Mouse (Mus musculus): ENCODE measurements at regions not wholly inside any gene's neighbourhood (a gene's known extent, or its start where the extent isn't known, plus 50 kb on each side); places are given as distances from the start of the nearest gene placed in this dataset.

GRCm38 (mm10) chr15:74343591-74343990, 292.6 kb downstream of the Mroh4 start:
- H3K27me3 ChIP-seq (replicated peaks), result no peaks in the 10 kb centered on the region
- H3K4me1 ChIP-seq (ENCODE audit: control insufficient read depth in 1 of 2, insufficient read depth in 2 of 2), result no peaks in the 10 kb centered on the region
- in situ Hi-C loops (cut with MboI; ENCODE audit: low pct_ligation_motif_present, low pct_unique_long_range_greater_than_20kb, low sequenced_read_pairs) (no loop called here), dilution Hi-C loops (cut with MboI; ENCODE audit: extremely low pct_ligation_motif_present, extremely low pct_unique_long_range_greater_than_20kb, low sequenced_read_pairs) (no loop called here)
- H3K4me3 ChIP-seq (replicated peaks in 1 of 3; ENCODE audit: low read depth in 2 of 3, low read length in 2 of 3, poor library complexity in 1 of 3), result no peak overlapping the region
- H3K9me3 ChIP-seq (replicated peaks; ENCODE audit: low read length), result peaks cover 83% of the 10 kb centered on the region
- DNase-seq (ENCODE audit: extremely low read depth), result no peak
- H3K4me2 ChIP-seq (ENCODE audit: insufficient read depth, low read depth, poor library complexity, severe bottlenecking), result no peak overlapping the region
- no peak overlapping the region for H3K9ac ChIP-seq (ENCODE audit: insufficient read depth, low read depth)
- H3K36me3 ChIP-seq (replicated peaks in 1 of 2; ENCODE audit: control insufficient read depth in 1 of 2, insufficient read depth in 1 of 2, low read length in 1 of 2), result no peaks in the 10 kb centered on the region
- H3K79me2 ChIP-seq (replicated peaks; ENCODE audit: control insufficient read depth, extremely low read depth, insufficient read depth, poor library complexity, severe bottlenecking), result no peaks in the 10 kb centered on the region
- TF ChIP-seq POLR2AphosphoS2 (IDR thresholded peaks at IDR 0.05; ENCODE audit: low read depth, low read length) (no peak), UBTF (IDR thresholded peaks at IDR 0.05; ENCODE audit: low read depth, low read length) (no peak), SMC3 (IDR thresholded peaks at IDR 0.05; ENCODE audit: low read depth, low read length) (no peak), CHD1 (IDR thresholded peaks at IDR 0.05; ENCODE audit: low read depth, low read length) (no peak), CTCF (conservative IDR thresholded peaks at IDR 0.05 in 1 of 2, IDR thresholded peaks at IDR 0.05 in 1 of 2; ENCODE audit: low read depth in 2 of 2, low read length in 2 of 2) (no peak), MAFK (IDR thresholded peaks at IDR 0.05; ENCODE audit: insufficient replicate concordance, low read length) (no peak), JUN (IDR thresholded peaks at IDR 0.05; ENCODE audit: insufficient read depth, low read depth, low read length) (no peak), EP300 (IDR thresholded peaks at IDR 0.05; ENCODE audit: low read length) (no peak), PAX5 (IDR thresholded peaks at IDR 0.05; ENCODE audit: low read length) (no peak), GABPA (IDR thresholded peaks at IDR 0.05; ENCODE audit: insufficient replicate concordance, low read depth, low read length) (no peak), JUND (conservative IDR thresholded peaks at IDR 0.05; ENCODE audit: low read depth, low read length) (no peak), E2F4 (IDR thresholded peaks at IDR 0.05; ENCODE audit: insufficient replicate concordance, low read depth, low read length) (no peak), ETS1 (conservative IDR thresholded peaks at IDR 0.05; ENCODE audit: low read depth, low read length) (no peak), USF2 (conservative IDR thresholded peaks at IDR 0.05; ENCODE audit: low read depth, low read length) (no peak), CHD2 (IDR thresholded peaks at IDR 0.05; ENCODE audit: low read length) (no peak), TCF12 (IDR thresholded peaks at IDR 0.05; ENCODE audit: low read depth, low read length) (no peak), MEF2A (IDR thresholded peaks at IDR 0.05; ENCODE audit: borderline replicate concordance, low read depth, low read length) (no peak), RAD21 (IDR thresholded peaks at IDR 0.05; ENCODE audit: low read depth, low read length) (no peak), ELF1 (IDR thresholded peaks at IDR 0.05; ENCODE audit: low read depth, low read length) (no peak), ZKSCAN1 (IDR thresholded peaks at IDR 0.05; ENCODE audit: borderline replicate concordance, low read depth, low read length) (no peak)
- no peak overlapping the region for H3K27ac ChIP-seq (ENCODE audit: insufficient read depth, low read depth)

GRCm38 (mm10) chr15:74333846-74334245, 302.3 kb downstream of the Mroh4 start:
- H3K79me2 ChIP-seq (replicated peaks; ENCODE audit: control insufficient read depth, extremely low read depth, insufficient read depth, poor library complexity, severe bottlenecking), result no peaks in the 10 kb centered on the region
- no peak for DNase-seq (ENCODE audit: extremely low read depth)
- H3K9ac ChIP-seq (ENCODE audit: insufficient read depth, low read depth), result no peak overlapping the region
- no peaks in the 10 kb centered on the region for H3K36me3 ChIP-seq (replicated peaks in 1 of 2; ENCODE audit: control insufficient read depth in 1 of 2, insufficient read depth in 1 of 2, low read length in 1 of 2)
- no peaks in the 10 kb centered on the region for H3K27me3 ChIP-seq (replicated peaks)
- dilution Hi-C loops (cut with MboI; ENCODE audit: extremely low pct_ligation_motif_present, extremely low pct_unique_long_range_greater_than_20kb, low sequenced_read_pairs), result no loop called here
- H3K4me3 ChIP-seq (replicated peaks in 1 of 3; ENCODE audit: low read depth in 2 of 3, low read length in 2 of 3, poor library complexity in 1 of 3), result no peak overlapping the region
- no peaks in the 10 kb centered on the region for H3K4me1 ChIP-seq (ENCODE audit: control insufficient read depth in 1 of 2, insufficient read depth in 2 of 2)
- no peak overlapping the region for H3K27ac ChIP-seq (ENCODE audit: insufficient read depth, low read depth)
- no peak overlapping the region for H3K4me2 ChIP-seq (ENCODE audit: insufficient read depth, low read depth, poor library complexity, severe bottlenecking)
- H3K9me3 ChIP-seq (replicated peaks; ENCODE audit: low read length), result peaks cover 98% of the 10 kb centered on the region
- TF ChIP-seq BHLHE40 (IDR thresholded peaks at IDR 0.05; ENCODE audit: low read depth, low read length), result no peak
- TF ChIP-seq USF1 (IDR thresholded peaks at IDR 0.05; ENCODE audit: low read depth, low read length), result no peak
- no peak for TF ChIP-seq MEF2A (IDR thresholded peaks at IDR 0.05; ENCODE audit: borderline replicate concordance, low read depth, low read length)
- TF ChIP-seq ZNF384 (IDR thresholded peaks at IDR 0.05; ENCODE audit: low read depth, low read length), result no peak
- TF ChIP-seq MAFK (IDR thresholded peaks at IDR 0.05; ENCODE audit: insufficient replicate concordance, low read length), result no peak
- no peak for TF ChIP-seq ELF1 (IDR thresholded peaks at IDR 0.05; ENCODE audit: low read depth, low read length)
- TF ChIP-seq MAX (IDR thresholded peaks at IDR 0.05; ENCODE audit: low read length), result no peak
- TF ChIP-seq CHD1 (IDR thresholded peaks at IDR 0.05; ENCODE audit: low read depth, low read length), result no peak
- TF ChIP-seq NELFE (IDR thresholded peaks at IDR 0.05; ENCODE audit: low read depth, low read length), result no peak
- no peak for TF ChIP-seq NRF1 (IDR thresholded peaks at IDR 0.05; ENCODE audit: low read depth, low read length)
- TF ChIP-seq EP300 (IDR thresholded peaks at IDR 0.05; ENCODE audit: low read length), result no peak
- no peak for TF ChIP-seq UBTF (IDR thresholded peaks at IDR 0.05; ENCODE audit: low read depth, low read length)
- no peak for TF ChIP-seq GABPA (IDR thresholded peaks at IDR 0.05; ENCODE audit: insufficient replicate concordance, low read depth, low read length)
- in situ Hi-C loops (cut with MboI; ENCODE audit: low pct_ligation_motif_present, low pct_unique_long_range_greater_than_20kb, low sequenced_read_pairs), result no loop called here
